Mouse (Mus musculus) CH12.LX (cell line): ENCODE results near the gene Ggps1.

Source experiments
- ZC3H11A ChIP-seq: IDR thresholded peaks from 2 replicates; pipeline ENCODE4 v1.6.1; 2012; ENCODE audit warnings: low read depth, mild to moderate bottlenecking, inconsistent platforms, low read length, improper control_type of control experiment
- ZMIZ1 ChIP-seq: IDR thresholded peaks from 2 replicates; pipeline ENCODE4 v1.6.1; 2012; ENCODE audit warnings: low read depth, mild to moderate bottlenecking, inconsistent platforms, low read length, improper control_type of control experiment

GRCm38 (mm10) chr13:14015609-14016008 is 47.7 kb downstream of the Ggps1 start:
- TF ChIP-seq ZMIZ1 (no peak), ZC3H11A (no peak)
